Mouse (Mus musculus): Measurements from ENCODE around the gene Alkbh6.

Alkbh6 gene

GRCm38 (mm10) chr7:30296816-30297215, 11.7 kb upstream of the Alkbh6 start:
- no peak for DNase-seq

- DNase-seq, result no peak
Observed at GRCm38 (mm10) chr7:30297266-30297665, 11.3 kb upstream of the Alkbh6 start.

GRCm38 (mm10) chr7:30300914-30301313, 7.6 kb upstream of the Alkbh6 start:
- peak; percentile 68 to 80 for DNase-seq

- DNase-seq, result no peak
Observed at GRCm38 (mm10) chr7:30306083-30306779, 2.3 kb upstream of the Alkbh6 start.

GRCm38 (mm10) chr7:30309395-30310129, 1.0 kb downstream of the Alkbh6 start:
- DNase-seq, result no peak

- no peak for DNase-seq
Observed at GRCm38 (mm10) chr7:30310136-30310535, 1.6 kb downstream of the Alkbh6 start.

GRCm38 (mm10) chr7:30313666-30314320, 5.3 kb downstream of the Alkbh6 start:
- no peak for DNase-seq

- DNase-seq, result no peak
Observed at GRCm38 (mm10) chr7:30314721-30315155, 6.2 kb downstream of the Alkbh6 start, which contains the start of gene Syne4. Gene Syne4, plus strand, starts transcription at chr7:30314807.

GRCm38 (mm10) chr7:30315559-30316529, 7.3 kb downstream of the Alkbh6 start:
- no peak for DNase-seq

GRCm38 (mm10) chr7:30318142-30318541, 9.6 kb downstream of the Alkbh6 start:
- DNase-seq, result no peak

GRCm38 (mm10) chr7:30320946-30321345, 12.4 kb downstream of the Alkbh6 start:
- DNase-seq, result no peak

GRCm38 (mm10) chr7:30321539-30322284, 13.2 kb downstream of the Alkbh6 start, which contains the start of gene E130208F15Rik:
Gene E130208F15Rik, plus strand, starts transcription at chr7:30321740.
- DNase-seq, result peak; percentile 75 to 78

- DNase-seq, result peak; percentile 98 to 99
Observed at GRCm38 (mm10) chr7:30322285-30322667, 13.8 kb downstream of the Alkbh6 start.

- no peak for DNase-seq
Observed at GRCm38 (mm10) chr7:30322865-30323264, 14.3 kb downstream of the Alkbh6 start.

- DNase-seq, result no peak
Observed at GRCm38 (mm10) chr7:30323795-30324194, 15.3 kb downstream of the Alkbh6 start, which contains the start of gene Sdhaf1. Gene Sdhaf1, minus strand, starts transcription at chr7:30323895.

- DNase-seq, result peak in 1 of 2 experiments; percentile 8
Observed at GRCm38 (mm10) chr7:30324300-30324944, 15.9 kb downstream of the Alkbh6 start.

GRCm38 (mm10) chr7:30325364-30325763, 16.8 kb downstream of the Alkbh6 start:
- DNase-seq, result peak; percentile 63 to 84

GRCm38 (mm10) chr7:30326427-30326826, 17.9 kb downstream of the Alkbh6 start:
- DNase-seq, result no peak

GRCm38 (mm10) chr7:30327140-30327539, 18.6 kb downstream of the Alkbh6 start:
- peak; percentile 94 to 96 for DNase-seq

- no peak for DNase-seq
Observed at GRCm38 (mm10) chr7:30328379-30328778, 19.9 kb downstream of the Alkbh6 start.

- DNase-seq, result peak; percentile 96
Observed at GRCm38 (mm10) chr7:30331887-30332286, 23.4 kb downstream of the Alkbh6 start.
